Mouse (Mus musculus) frontal cortex, postnatal 25 days (tissue): ENCODE measurements around the gene Gm20219.

Experiments used
- DNase-seq, 2 experiments: peaks; one replicate each; pipeline ENCODE4 v3.0.0; 2022; ENCODE audit warnings: low spot score in 2 of 2

Gm20219 gene

DNA sequence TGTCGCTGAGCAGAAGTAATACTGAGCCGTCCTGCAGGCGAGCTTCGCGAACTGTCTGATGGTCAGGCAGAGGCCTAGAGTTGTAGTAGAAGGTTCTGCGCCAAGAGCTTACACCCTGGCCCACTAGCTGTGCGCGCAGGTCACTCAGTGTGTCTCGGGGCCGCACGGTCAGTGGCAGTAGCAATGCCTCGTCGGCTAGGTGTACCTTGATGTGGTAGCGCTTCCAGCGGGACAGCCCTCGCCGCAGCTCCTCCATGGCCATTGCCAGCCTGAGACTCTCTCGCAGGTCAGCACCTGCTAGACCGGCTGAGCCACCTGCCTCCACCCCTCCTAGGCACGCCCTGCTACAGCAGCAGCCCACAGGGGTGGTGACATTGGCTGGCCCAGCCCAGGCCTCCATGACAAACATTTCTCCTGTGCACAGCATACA is at the start of gene Gm20219:
Gene Gm20219, minus strand, starts transcription at position 266 of the 430 bp plus-strand sequence.
- no peak for DNase-seq

DNA sequence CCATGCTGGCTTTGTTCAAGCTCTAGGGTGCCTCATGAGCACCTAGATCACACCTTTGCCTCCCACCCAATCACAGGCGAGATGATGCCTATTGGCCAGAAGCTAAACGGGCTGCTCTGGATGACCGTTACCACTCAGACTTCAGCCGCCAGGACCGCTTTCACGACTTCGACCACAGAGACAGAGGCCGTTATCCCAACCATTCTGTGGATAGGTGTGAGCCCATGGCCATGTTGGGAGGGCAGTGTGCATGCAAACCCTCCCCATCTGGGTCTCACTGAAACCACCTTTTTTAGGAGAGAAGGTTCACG is 49.8 kb upstream of the Gm20219 start:
- DNase-seq, result no peak

DNA sequence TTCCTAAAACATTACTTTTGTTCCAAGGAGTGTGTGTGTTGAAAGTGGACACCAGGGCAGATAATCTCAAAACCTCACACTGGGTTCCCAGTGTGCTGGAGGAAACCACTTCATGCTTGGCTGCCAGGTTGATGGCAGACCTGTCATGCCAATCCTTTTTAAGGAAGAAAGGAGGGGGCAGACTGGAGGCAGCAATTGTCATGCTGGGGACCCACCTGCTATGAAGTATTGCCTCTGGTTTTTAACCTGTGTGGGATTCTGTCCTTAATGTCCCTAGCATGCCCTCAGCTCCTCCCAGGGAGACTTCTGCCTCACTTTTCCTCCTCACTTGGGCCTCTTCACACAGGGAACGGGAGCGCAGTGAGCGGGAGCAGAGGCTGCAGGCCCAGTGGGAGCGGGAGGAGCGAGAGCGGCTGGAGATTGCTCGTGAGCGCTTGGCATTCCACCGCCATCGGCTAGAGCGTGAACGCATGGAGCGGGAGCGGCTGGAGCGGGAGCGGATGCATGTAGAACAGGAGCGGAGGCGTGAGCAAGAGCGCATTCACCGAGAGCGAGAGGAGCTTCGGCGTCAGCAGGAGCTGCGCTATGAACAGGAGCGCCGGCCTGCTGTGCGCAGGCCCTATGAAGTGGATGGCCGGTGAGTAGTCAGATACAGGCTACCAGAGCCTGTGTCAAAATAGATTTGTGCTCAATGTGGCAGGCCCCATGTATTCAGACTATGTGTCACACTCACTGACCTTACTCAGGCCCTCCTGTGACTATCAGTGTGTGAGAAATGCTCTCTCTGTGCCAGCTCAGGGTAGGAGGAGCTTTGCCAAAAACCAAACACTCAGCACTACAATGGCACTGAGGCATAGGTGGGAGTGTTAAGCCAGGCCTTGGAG is 49.2 kb upstream of the Gm20219 start:
- DNase-seq, result no peak

DNA sequence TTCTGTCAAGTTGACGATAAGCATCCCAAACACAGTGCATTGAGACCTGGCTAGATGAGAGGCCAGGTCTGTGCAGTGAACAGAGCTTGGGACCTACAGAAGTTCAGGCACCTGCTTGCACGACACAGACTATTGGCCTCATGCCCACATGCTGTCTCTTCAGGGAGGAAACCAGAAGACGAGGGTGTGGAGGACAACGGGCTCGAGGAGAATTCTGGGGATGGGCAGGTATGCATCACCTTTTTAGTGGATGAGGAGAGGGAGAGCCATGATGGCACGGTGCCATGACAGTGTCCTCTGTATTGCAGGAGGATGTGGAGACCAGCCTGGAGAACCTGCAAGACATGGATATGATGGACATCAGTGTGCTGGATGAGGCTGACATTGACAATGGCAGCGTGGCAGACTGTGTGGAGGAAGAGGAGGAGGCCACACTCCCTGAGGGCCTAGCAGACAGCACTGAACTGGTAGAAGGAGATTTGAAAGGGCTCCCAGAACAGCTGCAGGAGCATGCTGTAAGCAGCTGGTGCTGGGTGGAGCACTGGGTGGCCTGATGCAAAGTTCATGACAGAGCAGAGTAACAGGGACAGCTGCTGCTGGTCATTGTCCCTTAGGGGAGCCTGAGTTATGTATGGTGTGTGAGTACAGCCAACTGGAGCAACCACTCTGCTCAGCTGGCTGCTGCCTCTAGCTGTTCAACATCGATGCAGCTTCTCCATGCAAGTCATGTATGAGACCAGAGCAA is 39.5 kb upstream of the Gm20219 start:
- no peak for DNase-seq

DNA sequence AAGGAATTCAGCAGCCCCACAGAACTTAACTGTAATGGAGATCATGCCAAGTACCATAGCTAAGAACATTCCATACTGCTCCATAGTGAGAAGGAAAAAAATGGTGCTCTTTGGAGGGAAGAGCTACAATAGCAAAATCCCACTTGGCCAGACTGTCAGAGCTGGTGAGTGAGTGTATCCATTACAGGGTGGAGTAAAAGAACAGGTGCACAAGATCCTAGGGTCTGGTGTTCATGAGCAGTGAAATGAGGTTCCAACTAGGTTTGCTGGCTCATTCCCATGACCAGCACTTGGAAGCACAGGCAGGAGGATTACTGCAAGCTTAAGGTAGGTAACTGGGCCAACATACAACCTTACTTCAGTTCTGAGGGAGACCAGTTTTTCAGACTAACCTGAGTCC is 38.4 kb upstream of the Gm20219 start:
- DNase-seq, result no peak

DNA sequence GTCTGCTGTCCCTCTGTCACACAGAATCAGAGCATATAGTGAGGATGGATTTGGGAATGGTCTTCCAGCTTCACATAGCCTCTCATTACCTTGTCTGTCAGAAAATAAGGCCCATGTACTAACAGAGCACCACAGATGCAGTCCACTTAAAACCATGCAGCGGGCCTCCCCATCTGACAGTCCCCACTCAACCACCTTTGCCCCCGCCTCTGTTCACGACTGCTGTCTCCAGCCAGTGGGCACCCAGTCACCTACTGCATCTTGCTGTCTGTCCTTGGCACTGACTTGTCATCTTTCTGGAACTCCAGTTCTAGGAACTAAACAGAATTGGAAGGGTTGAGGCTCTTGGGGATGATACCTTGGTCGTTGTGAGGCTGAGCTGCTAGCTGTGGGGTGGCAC is 34.7 kb upstream of the Gm20219 start:
- no peak for DNase-seq

DNA sequence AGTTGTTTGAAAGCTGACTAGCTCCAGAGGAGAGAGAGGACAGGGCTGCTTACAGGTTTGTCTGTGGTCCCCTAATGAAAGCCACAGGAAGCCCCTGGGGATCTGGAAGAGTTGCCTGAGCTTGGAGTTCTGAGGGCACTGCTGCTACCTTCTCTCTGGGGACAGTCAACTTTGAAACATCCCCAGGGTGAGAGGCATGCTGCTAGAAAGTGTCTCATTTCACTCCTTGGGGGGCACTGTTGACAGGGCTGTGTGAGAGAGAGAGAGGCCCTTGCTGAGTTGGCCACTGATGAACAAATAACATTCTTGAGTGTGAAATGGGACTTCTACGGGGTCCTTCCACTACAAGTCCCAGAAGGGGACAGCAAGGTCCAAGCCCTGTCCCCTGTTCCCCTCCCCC is 33.6 kb upstream of the Gm20219 start:
- DNase-seq, result no peak

DNA sequence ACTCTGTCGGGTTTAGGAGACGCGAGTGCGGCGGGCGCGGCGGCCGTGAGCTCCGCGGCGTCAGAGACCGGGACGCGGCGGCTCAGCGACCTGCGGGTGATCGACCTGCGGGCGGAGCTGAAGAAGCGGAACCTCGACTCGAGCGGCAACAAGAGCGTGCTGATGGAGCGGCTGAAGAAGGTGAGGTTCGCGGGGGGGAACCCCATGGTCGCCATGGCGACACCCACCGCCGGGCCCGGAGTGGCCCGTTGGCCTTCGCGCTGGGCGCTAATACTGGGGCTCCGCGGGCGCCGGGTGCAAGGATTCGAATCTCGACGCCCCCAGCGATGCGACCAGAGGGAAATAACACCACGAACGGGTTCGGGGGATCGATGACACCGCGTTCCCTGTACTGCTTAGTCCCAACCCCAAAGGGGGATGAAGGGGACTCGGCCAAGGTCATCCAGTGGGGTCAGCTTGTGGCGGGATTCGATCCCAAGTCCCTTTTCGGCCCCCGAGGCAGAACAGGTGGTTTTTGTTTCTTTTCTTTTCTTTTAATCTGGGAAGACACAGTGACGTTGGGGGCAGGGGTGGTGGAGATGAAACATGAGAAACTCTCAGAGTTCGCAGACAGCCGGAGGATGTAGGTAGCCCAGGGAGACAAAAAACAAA is 31.1 kb upstream of the Gm20219 start:
- peak in 1 of 2 experiments; percentile 31 for DNase-seq

DNA sequence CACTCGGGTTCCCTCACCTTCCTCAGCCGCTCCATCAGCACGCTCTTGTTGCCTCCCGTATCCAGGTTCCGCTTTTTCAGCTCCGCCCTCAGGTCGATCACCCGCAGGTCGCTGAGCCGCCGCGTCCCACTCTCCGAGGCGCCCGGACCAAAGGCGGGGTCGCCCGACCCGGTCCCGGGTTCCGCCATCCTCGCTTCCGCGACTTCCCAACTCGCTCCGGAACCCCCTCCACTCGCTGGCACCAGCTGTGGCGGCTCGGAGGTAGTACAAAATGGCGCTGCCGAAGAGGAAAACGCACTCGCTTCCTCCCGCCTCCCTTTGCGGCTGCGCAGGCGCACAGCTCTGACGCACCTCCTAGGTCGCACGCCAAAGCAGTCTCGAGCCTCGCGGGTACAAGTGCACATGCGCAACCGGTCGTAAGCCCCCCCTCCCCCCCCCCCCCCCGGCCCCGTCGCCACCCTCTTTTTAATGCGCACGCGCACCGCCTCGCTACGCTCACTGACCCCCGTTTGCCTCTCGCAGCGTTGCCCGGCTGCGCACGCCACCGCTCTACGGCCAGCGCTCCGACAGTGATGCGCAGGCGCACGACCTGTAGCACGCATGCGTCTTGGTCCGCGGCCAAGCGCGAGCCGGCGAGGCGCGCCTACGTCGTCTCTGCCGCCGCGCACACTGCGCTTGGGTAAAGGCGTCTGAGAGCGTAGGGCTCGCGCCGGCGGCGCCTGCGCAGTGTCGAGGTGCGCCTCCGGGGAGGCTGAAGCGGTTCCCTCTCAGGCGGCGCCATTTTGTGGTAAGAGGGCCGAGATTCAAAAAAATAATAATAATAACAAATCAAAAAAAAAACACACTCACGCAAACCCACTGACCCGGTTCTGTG is 30.3 kb upstream of the Gm20219 start, which contains the start of the genes Safb2 and Safb:
Gene Safb2, minus strand, starts transcription at position 329 of the 874 bp plus-strand sequence.
Gene Safb, plus strand, starts transcription at position 569 of the 874 bp plus-strand sequence.
- peak; percentile 95 to 98 for DNase-seq

DNA sequence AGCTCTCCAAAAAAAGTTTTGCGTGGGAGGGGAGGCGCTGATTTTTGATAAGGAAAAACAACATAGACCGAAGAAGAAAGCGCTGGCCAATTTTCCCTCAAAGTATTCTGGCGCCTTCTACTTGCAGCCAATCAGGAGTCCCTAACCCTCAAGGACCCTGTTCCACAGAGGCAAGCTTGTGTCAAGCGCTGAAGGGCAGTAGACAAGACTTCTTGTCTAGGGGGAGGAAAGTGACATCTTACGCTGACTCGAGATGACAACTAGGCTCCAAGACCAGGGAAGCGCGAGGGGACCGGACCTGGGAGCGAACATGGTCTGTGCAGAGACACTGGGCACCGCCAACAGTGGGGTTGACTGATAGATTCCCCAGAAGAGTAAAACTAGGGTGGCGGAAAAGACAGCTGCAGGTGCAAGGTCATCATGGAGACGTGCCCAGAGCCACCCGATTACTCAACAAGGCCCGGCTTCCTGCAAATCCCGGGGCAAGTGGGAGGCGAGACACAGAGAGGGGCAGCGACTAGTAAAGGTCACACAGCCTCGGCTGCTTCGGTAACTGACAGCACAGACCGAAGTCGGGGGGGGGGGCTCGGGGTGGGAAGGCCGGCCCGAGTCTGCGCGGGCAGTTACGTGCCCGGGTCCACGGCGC is 29.5 kb upstream of the Gm20219 start:
- no peak for DNase-seq

DNA sequence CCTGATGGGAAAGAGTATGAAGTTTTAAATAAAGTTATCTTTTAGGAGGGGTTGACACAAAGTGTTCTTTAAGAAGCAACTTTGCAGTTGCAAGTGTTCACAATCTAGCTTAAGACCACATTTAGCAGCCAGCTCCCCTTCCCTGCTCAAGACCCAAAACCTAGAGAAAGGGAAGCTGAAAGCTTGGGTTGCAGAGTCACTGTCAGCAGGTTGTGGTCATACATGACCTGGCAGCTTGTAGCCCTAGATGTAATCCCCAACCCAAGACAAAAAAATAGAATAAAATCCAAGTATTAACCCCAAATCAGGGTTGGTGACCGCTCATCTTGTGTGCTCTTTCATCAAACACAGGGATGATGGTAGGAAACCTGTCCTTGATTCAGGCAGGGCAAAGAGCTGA is 28.9 kb upstream of the Gm20219 start:
- no peak for DNase-seq

DNA sequence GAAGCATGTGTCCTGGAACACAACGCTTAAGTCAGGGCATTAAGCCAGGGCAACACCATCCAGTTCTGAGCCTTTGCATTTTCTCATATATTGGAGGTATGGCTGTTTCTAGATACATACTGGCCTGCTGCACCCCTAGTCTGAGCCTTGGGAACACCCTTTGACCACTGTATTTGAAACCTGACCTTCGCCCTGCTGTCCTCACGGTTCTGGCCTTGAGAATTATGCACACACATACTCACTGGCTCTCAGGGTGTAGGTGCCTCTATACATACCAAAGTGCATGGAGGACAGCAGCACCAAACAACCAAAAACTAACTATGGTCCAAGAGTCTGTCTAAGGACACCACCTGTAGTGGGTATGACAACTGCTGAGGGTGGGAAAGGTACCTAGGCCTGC is 18.8 kb upstream of the Gm20219 start:
- no peak for DNase-seq

DNA sequence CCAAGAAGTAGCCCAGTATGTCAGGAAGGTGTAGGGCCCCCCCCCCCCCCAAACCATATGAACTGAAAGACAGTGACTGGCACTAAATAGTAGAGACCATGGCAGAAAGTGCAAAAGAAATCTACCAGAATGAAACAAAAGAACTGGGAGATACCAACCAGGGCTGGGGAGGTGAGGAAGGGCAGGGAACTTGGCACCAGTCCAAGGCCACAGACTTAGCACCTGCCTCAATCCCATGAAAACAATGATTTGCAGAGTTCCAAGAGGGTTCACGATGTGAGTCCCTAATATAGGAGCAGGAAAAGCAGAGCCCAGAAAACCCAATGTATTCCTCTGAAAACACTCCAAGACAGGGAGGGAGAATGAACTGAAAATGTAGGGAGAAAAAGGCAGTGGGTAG is 18.0 kb upstream of the Gm20219 start:
- no peak for DNase-seq

DNA sequence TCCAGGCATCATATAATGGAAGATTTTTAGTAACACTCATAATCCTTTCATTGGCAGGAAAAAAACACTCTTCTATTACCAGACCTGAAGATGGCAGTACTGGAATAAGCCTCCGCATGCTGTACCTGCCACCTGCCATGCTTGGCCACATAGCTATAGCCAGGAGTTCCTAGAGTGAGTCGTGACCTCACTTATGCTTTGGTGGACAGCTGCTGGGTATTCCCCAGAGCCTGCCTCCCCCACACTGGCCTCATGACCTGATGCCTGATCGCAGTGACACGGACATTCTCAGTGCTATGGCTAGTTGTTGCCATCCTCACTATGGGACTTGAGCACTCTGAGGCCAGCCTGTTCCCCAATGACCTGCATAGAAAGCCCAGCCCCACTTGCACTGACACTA is 16.1 kb upstream of the Gm20219 start:
- no peak for DNase-seq

DNA sequence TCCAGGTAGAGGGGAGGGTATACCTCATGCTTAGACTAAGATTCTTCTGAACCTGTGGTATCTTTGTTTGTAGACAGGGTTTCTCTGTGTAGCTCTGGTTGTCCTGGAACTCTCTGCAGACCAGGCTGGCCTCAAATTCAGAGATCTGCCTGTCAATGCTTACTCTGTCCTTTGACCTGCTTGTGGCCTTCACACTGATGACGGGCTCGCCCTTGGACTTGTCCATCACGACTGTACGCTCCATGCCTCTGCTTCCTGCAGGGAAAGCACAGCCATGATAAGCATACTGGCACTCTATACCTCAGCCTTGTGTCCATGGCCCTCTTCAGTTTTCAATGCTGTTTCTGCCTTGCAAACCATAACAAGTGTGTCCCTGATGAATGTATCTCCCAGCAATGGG is 13.2 kb upstream of the Gm20219 start:
- no peak for DNase-seq

DNA sequence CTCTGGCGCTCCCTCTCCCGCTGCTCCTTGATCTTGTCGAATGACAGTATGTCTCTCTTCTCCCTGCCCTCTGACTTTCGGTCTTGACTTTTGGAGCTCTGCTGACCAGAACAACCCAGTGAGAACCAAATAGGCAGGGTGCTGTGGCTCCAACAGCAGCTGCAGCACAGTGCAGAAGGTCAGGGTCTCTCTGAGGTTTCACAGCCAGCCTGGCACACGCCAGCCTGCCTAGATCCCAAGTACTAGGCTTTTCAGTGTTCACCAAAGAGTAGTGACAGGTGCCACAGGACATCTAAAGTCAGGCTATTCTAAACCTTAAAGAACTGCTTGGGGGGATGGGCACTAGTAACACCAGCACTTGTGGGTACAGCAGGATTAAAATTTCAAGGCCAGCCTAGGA is 12.7 kb upstream of the Gm20219 start:
- DNase-seq, result no peak

DNA sequence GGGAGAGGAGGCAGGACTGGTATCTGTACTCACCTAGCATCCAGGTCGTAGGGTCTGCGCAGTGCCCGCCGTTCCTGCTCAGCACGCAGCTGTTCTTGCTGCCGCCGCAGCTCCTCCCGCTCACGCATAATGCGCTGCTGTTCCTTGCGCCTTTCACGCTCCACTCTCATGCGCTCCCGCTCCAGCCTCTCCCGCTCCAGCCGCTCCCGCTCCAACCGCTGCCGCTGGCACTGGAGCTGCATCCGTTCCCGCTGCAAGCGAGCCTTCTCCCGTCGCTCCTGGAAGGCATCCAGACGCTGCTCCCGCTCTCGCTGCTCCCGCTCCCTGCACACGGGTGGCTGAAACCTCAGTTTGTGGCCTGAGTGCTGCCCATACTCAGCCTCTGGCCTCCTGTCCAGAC is 12.1 kb upstream of the Gm20219 start:
- DNase-seq, result no peak

DNA sequence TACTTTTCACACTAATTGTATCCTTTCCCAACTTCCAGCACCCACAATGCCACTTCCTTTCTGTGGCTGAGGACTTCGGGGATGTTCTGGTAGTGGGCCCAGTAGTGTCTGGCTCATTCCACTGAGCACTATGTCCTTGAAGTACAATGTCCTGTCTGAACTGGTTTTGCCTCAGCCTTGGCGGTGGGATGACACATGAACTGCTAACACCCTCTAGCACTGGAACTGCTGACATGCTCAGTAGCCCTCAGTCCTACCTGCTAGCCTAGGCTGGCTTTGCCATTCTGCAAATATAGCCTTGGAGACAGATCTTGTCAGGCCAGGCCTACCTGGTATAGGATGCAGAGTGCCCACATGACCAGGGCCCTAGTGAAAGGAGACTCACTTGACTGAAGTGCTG is 7.7 kb upstream of the Gm20219 start:
- DNase-seq, result no peak

DNA sequence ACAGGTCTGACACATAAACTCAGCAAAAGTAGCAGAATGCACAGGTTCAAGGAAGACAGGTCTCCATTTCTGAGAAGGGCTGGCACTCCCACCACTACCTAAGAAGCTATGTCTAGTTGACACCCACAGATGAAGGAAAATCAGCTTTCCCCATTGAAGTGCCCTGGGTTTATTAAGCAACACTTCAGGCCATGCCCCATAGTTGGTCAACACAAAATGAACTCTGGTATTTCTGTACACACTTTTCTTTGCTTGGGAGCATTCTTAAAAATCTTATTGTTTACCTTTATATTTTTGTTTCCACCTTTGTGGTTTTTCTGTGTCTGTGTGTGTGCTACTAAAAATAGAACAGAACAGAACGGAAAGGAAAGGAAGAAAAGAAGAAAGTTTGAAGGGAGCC is 5.9 kb upstream of the Gm20219 start:
- DNase-seq, result no peak

DNA sequence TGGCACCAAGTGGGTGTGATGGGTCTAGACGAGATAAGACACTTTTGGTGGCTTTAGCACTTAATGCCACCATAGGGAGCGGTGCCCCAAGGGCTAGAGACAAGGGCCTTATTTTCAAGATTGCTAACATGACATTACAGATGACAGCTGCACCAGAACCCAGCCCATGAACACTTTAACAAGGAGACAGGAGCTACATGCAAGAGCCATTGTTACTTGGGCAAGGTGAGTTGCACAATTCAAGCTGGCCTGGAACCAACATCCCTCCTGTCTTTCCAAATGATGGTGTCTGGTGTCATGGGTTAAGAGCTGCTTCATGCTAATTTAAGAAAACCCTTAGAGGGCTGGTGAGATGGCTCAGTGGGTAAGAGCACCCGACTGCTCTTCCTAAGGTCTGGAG is 5.2 kb upstream of the Gm20219 start:
- no peak for DNase-seq

DNA sequence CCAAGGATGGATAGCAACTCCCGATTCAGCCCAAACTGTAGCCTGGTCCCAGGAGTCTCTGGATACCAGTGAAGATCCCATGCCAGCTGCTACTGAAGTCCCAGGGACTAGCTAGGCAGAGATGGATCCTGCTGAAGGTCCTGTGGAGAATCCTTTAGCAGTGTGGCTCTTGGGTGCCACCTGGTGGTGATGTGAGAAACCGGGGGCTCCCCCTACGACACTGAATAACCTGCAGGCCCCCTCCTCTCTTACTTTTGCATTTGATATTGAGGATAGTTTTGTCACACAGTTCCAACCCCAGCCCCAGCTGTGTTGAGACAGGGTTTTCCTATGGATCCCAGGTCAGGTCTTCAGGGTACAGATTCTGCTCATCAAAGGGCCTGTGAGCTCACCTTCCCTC is 4.3 kb upstream of the Gm20219 start:
- DNase-seq, result peak; percentile 61 to 68
